Mouse (Mus musculus): ENCODE data around the gene Hist1h2bk.

- TF ChIP-seq CTCF (IDR thresholded peaks at IDR 0.05; ENCODE audit: extremely low read depth, insufficient read depth, low read length) = no peak
- no peak for TF ChIP-seq POLR2A (IDR thresholded peaks at IDR 0.05; ENCODE audit: extremely low read depth, insufficient read depth, low read length)
Observed at GRCm38 (mm10) chr13:22020901-22021339, 14.8 kb upstream of the Hist1h2bk start.

Measured in cortical plate, adult 2 months (tissue).